Mouse (Mus musculus): Measurements from ENCODE around the gene Sh3d19. TPM values are rescaled to one million over a fixed set of nuclear protein-coding genes. Genes with fewer than 3 reads are reported as not detected.

Gene Sh3d19
- total and polyA plus RNA-seq, 3 experiments, result 0.16 to 0.76 (median 0.33) TPM

GRCm38 (mm10) chr3:86114659-86115338 lies 143.9 kb downstream of the Sh3d19 start:
- in situ Hi-C loops (cut with MboI; ENCODE audit: low pct_ligation_motif_present, low pct_unique_long_range_greater_than_20kb, low sequenced_read_pairs) (loop anchor here (25.0 kb wide), 1 partner anchor 402 kb away; no protein-coding TSS in a partner anchor), dilution Hi-C loops (cut with MboI; ENCODE audit: extremely low pct_ligation_motif_present, extremely low pct_unique_long_range_greater_than_20kb, low sequenced_read_pairs) (no loop called here)
- H3K27ac ChIP-seq (ENCODE audit: insufficient read depth, low read depth), result no peak overlapping the region
- no peak overlapping the region for H3K4me3 ChIP-seq (replicated peaks in 1 of 3; ENCODE audit: low read depth in 2 of 3, low read length in 2 of 3, poor library complexity in 1 of 3)
- no peaks in the 10 kb centered on the region for H3K36me3 ChIP-seq (replicated peaks in 1 of 2; ENCODE audit: control insufficient read depth in 1 of 2, insufficient read depth in 1 of 2, low read length in 1 of 2)
- H3K79me2 ChIP-seq (replicated peaks; ENCODE audit: control insufficient read depth, extremely low read depth, insufficient read depth, poor library complexity, severe bottlenecking), result no peaks in the 10 kb centered on the region
- 0 out of 2 replicates have a peak overlapping the region, but pooled peaks have one; percentile 17 for H3K9ac ChIP-seq (ENCODE audit: insufficient read depth, low read depth)
- peaks cover 0 to 6% of the 10 kb centered on the region in 2 experiments; a peak in 3 of 4 replicates for H3K4me1 ChIP-seq (ENCODE audit: control insufficient read depth in 1 of 2, insufficient read depth in 2 of 2)
- peak overlapping the region; percentile 1; the same call in 1 of the 2 replicates for H3K4me2 ChIP-seq (ENCODE audit: insufficient read depth, low read depth, poor library complexity, severe bottlenecking)
- TF ChIP-seq CHD2 (IDR thresholded peaks at IDR 0.05; ENCODE audit: low read length), result no peak
- TF ChIP-seq MXI1 (IDR thresholded peaks at IDR 0.05; ENCODE audit: low read depth, low read length), result no peak
- no peak for TF ChIP-seq PAX5 (IDR thresholded peaks at IDR 0.05; ENCODE audit: low read length)
- no peak for TF ChIP-seq ELF1 (IDR thresholded peaks at IDR 0.05; ENCODE audit: low read depth, low read length)
- TF ChIP-seq E2F4 (IDR thresholded peaks at IDR 0.05; ENCODE audit: insufficient replicate concordance, low read depth, low read length), result no peak
- no peak for TF ChIP-seq POLR2AphosphoS2 (IDR thresholded peaks at IDR 0.05; ENCODE audit: low read depth, low read length)
- TF ChIP-seq MAZ (IDR thresholded peaks at IDR 0.05; ENCODE audit: low read depth, low read length), result no peak
- no peak for TF ChIP-seq MAFK (IDR thresholded peaks at IDR 0.05; ENCODE audit: insufficient replicate concordance, low read length)
- TF ChIP-seq ZKSCAN1 (IDR thresholded peaks at IDR 0.05; ENCODE audit: borderline replicate concordance, low read depth, low read length), result no peak
- TF ChIP-seq MYC (IDR thresholded peaks at IDR 0.05; ENCODE audit: low read depth, low read length), result no peak
- TF ChIP-seq ZC3H11A (IDR thresholded peaks at IDR 0.05; ENCODE audit: low read depth, low read length), result no peak
- TF ChIP-seq POLR2A (IDR thresholded peaks at IDR 0.05; ENCODE audit: low read depth, low read length), result no peak
- no peak for TF ChIP-seq CTCF (conservative IDR thresholded peaks at IDR 0.05 in 1 of 2, IDR thresholded peaks at IDR 0.05 in 1 of 2; ENCODE audit: low read depth in 2 of 2, low read length in 2 of 2)
- H3K9me3 ChIP-seq (replicated peaks; ENCODE audit: low read length), result peaks cover 4% of the 10 kb centered on the region
- no peaks in the 10 kb centered on the region for H3K27me3 ChIP-seq (replicated peaks)
- no peak for DNase-seq (ENCODE audit: extremely low read depth)

DNA sequence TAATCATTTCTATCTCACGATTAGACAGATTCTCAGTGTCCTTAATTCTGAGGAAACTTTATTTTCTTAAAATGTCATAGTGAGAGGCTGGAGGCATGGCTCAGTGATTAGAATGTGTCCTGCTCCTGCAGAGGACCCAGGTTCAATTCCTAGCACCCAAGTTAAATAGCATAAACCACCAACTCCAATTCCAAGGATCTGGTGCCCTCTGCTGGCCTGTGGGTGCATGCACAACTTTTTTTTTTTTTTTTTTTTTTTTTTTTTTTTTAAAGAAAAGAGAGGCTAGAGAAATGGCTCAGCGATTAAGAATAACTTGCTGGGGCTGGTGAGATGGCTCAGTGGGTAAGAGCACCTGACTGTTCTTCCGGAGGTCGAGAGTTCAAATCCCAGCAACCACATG lies 146.0 kb downstream of the Sh3d19 start:
- H3K27ac ChIP-seq (ENCODE audit: insufficient read depth, low read depth), result no peak overlapping the region
- peaks cover 4% of the 10 kb centered on the region for H3K9me3 ChIP-seq (replicated peaks; ENCODE audit: low read length)
- H3K4me1 ChIP-seq (ENCODE audit: control insufficient read depth in 1 of 2, insufficient read depth in 2 of 2), result no peaks in the 10 kb centered on the region
- no peak overlapping the region for H3K4me2 ChIP-seq (ENCODE audit: insufficient read depth, low read depth, poor library complexity, severe bottlenecking)
- H3K27me3 ChIP-seq (replicated peaks), result no peaks in the 10 kb centered on the region
- no peak for TF ChIP-seq MXI1 (IDR thresholded peaks at IDR 0.05; ENCODE audit: low read depth, low read length)
- peak; percentile 14 to 57; a peak in 2 of 4 replicates for TF ChIP-seq CTCF (conservative IDR thresholded peaks at IDR 0.05 in 1 of 2, IDR thresholded peaks at IDR 0.05 in 1 of 2; ENCODE audit: low read depth in 2 of 2, low read length in 2 of 2)
- TF ChIP-seq HCFC1 (IDR thresholded peaks at IDR 0.05; ENCODE audit: low read depth, low read length), result no peak
- no peak for TF ChIP-seq USF2 (conservative IDR thresholded peaks at IDR 0.05; ENCODE audit: low read depth, low read length)
- no peak for TF ChIP-seq UBTF (IDR thresholded peaks at IDR 0.05; ENCODE audit: low read depth, low read length)
- TF ChIP-seq RAD21 (IDR thresholded peaks at IDR 0.05; ENCODE audit: low read depth, low read length), result peak; percentile 54
- TF ChIP-seq ZNF384 (IDR thresholded peaks at IDR 0.05; ENCODE audit: low read depth, low read length), result peak; percentile 96
- TF ChIP-seq PAX5 (IDR thresholded peaks at IDR 0.05; ENCODE audit: low read length), result no peak
- TF ChIP-seq ELF1 (IDR thresholded peaks at IDR 0.05; ENCODE audit: low read depth, low read length), result no peak
- TF ChIP-seq E2F4 (IDR thresholded peaks at IDR 0.05; ENCODE audit: insufficient replicate concordance, low read depth, low read length), result 0 out of 2 replicates have a peak, but pooled peaks have one; percentile 40
- no peak for TF ChIP-seq MAFK (IDR thresholded peaks at IDR 0.05; ENCODE audit: insufficient replicate concordance, low read length)
- TF ChIP-seq SMC3 (IDR thresholded peaks at IDR 0.05; ENCODE audit: low read depth, low read length), result peak; percentile 29; the same call in 1 of the 2 replicates
- no peak for TF ChIP-seq MEF2A (IDR thresholded peaks at IDR 0.05; ENCODE audit: borderline replicate concordance, low read depth, low read length)
- H3K9ac ChIP-seq (ENCODE audit: insufficient read depth, low read depth), result no peak overlapping the region
- DNase-seq (ENCODE audit: extremely low read depth), result no peak
- no peak overlapping the region for H3K4me3 ChIP-seq (replicated peaks in 1 of 3; ENCODE audit: low read depth in 2 of 3, low read length in 2 of 3, poor library complexity in 1 of 3)
- in situ Hi-C loops (cut with MboI; ENCODE audit: low pct_ligation_motif_present, low pct_unique_long_range_greater_than_20kb, low sequenced_read_pairs), result loop anchor here (25.0 kb wide), 1 partner anchor 405 kb away; no protein-coding TSS in a partner anchor
- dilution Hi-C loops (cut with MboI; ENCODE audit: extremely low pct_ligation_motif_present, extremely low pct_unique_long_range_greater_than_20kb, low sequenced_read_pairs), result no loop called here
- H3K79me2 ChIP-seq (replicated peaks; ENCODE audit: control insufficient read depth, extremely low read depth, insufficient read depth, poor library complexity, severe bottlenecking), result no peaks in the 10 kb centered on the region
- no peaks in the 10 kb centered on the region for H3K36me3 ChIP-seq (replicated peaks in 1 of 2; ENCODE audit: control insufficient read depth in 1 of 2, insufficient read depth in 1 of 2, low read length in 1 of 2)
